Mouse (Mus musculus) heart, postnatal 4 days (tissue): ENCODE results near the gene Dytn. TPM values are rescaled to one million over a fixed set of nuclear protein-coding genes. Genes with fewer than 3 reads are reported as not detected.

Experiments used
- DNase-seq: peaks from one replicate; pipeline ENCODE4 v3.0.0; 2021
- total RNA-seq, 2 experiments: library from RNA; stranded (reverse); gene quantifications; 2 replicates each; pipeline ENCODE4 v1.2.3; 2021

Dytn gene
- total RNA-seq, 2 experiments from 2014 or later, result not detected

GRCm38 (mm10) chr1:63576803-63577202, 109.9 kb downstream of the Dytn start:
- DNase-seq, result no peak

DNA sequence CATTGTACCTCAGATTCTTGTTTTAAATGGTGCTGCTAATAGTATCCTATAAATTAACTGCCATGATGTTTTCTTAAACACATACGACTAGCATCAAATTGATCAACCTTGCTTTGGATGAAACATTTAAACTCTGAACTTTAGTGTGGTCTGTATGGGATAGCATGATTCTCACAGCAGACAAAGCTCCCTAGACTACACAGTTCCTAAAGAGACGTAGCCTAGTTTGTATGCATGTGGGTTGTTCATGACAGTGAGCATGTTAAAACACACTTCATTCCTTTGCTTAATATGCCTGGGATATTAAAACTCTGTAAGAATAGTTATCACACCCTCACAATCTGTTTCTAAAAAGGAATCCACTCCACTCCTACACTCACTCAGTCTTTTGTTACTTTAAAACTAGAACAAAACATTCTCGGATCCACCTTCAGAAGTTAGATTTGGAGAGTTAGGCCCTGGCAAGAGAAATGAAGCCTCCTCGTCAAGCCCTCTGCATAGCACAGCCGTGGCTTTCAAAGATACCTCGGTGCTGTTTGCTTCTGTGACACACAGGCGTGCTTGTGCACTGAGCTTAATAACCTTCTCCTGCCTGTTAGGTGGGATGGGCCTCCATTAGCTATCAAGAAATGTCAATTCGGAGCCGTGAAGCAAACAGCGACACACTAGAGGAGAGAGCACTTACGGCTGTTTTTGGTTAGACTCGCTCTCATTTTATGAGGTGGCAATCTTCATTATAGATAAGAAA, 112.7 kb downstream of the Dytn start:
- DNase-seq, result no peak

- no peak for DNase-seq
These were observed 113.3 kb downstream of the Dytn start for GRCm38 (mm10) chr1:63573432-63573831.

Other genes with a start within 250 kb of the Dytn start
- 1 to 10 TPM; 1.1 to 2.5 TPM for gene Adam23, start 241.0 kb downstream of the Dytn start, total RNA-seq
- not detected for gene Gm39653, start 71.0 kb downstream of the Dytn start, total RNA-seq
- gene Mdh1b, start 43.4 kb upstream of the Dytn start, total RNA-seq, result not detected
- gene Fastkd2, start 43.7 kb upstream of the Dytn start, total RNA-seq, result 10 to 100 TPM; 26.3 to 31.9 TPM
- gene 4933402D24Rik, start 82.3 kb upstream of the Dytn start, total RNA-seq, result not detected